Mouse (Mus musculus): Measurements from ENCODE around the gene Coa6. TPM values are rescaled to one million over a fixed set of nuclear protein-coding genes. Genes with fewer than 3 reads are reported as not detected.

Gene Coa6
- 1 to 10 TPM; 8.6 to 8.9 TPM for total RNA-seq (2023)

GRCm38 (mm10) chr8:126422174-126422919 lies at the start of gene Coa6:
Gene Coa6 (plus strand): TSS chr8:126422515.

DNA sequence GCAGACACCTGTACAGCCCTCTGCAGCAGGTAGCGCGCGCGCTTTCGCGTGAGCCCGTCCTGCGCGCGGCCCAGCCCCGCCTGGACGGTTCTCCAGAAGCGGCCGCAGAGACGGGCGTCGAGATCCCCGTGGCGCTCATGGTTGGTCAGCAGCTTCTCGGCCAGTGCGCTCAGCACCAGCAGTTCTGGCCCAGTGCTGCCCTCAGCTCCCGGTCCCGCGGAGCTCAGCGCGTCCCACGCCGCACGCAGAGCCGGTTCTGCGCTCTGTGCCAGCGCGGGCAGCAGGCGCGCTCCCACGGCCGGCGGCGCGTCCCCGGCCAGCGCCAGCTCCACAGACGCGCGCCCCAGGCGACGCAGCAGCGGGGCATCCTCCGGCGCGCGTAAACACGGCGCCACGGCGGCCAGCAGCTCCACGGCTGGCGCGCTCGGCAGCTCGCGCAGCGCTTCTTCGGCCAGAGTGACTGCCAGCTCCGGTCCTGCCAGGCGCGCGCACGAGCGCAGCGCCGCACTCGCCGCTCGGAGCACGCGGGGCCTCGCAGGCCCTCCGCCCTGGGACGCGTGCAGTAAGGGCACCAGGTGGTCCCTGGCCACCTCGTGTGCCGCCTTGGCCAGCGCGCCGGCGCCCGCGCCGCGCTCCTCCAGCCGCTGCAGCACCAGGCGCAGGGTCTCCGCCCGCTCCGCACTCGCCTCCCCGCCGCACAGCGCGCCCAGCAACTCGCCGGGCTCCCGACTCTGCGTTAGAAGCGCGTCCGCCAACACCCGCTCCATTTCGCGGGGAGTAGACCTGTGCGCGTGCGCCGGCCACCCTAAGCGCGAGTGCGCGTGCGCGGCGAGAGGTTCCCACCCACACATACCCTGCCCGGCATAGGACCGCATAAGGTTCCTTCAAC lies 52.2 kb downstream of the Coa6 start, which contains the start of gene Tarbp1:
TSS of gene Tarbp1 (minus strand) at position 767 of the 889 bp plus-strand sequence.

Other genes with a start within 250 kb of the Coa6 start
- gene Slc35f3, start 124.0 kb upstream of the Coa6 start, total RNA-seq (2023), result not detected
- gene Tarbp1, start 52.5 kb downstream of the Coa6 start, total RNA-seq (2023), result 1 to 10 TPM; 3.0 to 3.2 TPM
- gene Irf2bp2, start 171.5 kb downstream of the Coa6 start, total RNA-seq (2023), result 100 to 1,000 TPM; 136 to 153 TPM